Mouse (Mus musculus) olfactory bulb, adult 2 months (tissue): ENCODE measurements around the gene Fdxacb1. TPM values are rescaled to one million over a fixed set of nuclear protein-coding genes. Genes with fewer than 3 reads are reported as not detected.

Experiments
- H3K27ac ChIP-seq: fragments of 200-500 bp; 2 replicates; pipeline ENCODE4 v1.5.1; 2012; ENCODE audit warnings: low read depth, low read length; ENCODE audit not compliant: insufficient read depth
- H3K4me1 ChIP-seq: fragments of 200-500 bp; 2 replicates; pipeline ENCODE4 v1.6.1; 2012; ENCODE audit warnings: low read length; ENCODE audit not compliant: control insufficient read depth, insufficient read depth
- H3K4me3 ChIP-seq: fragments of 200-500 bp; 2 replicates; pipeline ENCODE4 v1.5.1; 2012; ENCODE audit warnings: mild to moderate bottlenecking, low read depth, low read length, moderate library complexity; ENCODE audit not compliant: insufficient read depth
- CTCF ChIP-seq: fragments of 200-500 bp; IDR thresholded peaks from 2 replicates; pipeline ENCODE4 v1.5.1; 2012; ENCODE audit warnings: low read depth, mild to moderate bottlenecking, low read length, moderate library complexity; ENCODE audit not compliant: insufficient read depth
- POLR2A ChIP-seq: fragments of 200-500 bp; IDR thresholded peaks from 2 replicates; pipeline ENCODE4 v1.6.1; 2012; ENCODE audit warnings: mild to moderate bottlenecking, low read depth, low read length, moderate library complexity; ENCODE audit not compliant: insufficient read depth
- WGBS: fragments of 180-500 bp; shearing (Covaris S2); methylation state at CpG from one replicate; pipeline ENCODE4 v1.1.7; 2018; 5-methylcytosine and 5-hydroxymethylcytosine counted together
- polyA plus RNA-seq: library from polyadenylated mRNA; stranded (reverse); fragments of >200 nt; gene quantifications from 2 replicates; pipeline ENCODE4 v1.2.4, GENCODE M21; 2012; ENCODE audit warnings: low replicate concordance; ENCODE audit not compliant: missing spikeins, insufficient read depth, insufficient read length

Fdxacb1 gene
- polyA plus RNA-seq, 1 experiment = not detected

GRCm38 (mm10) chr9:50727171-50727924 is 40.7 kb upstream of the Fdxacb1 start:
- Histone ChIP-seq H3K27ac (no peak overlapping the region), H3K4me1 (peaks cover 34% of the 10 kb centered on the region), H3K4me3 (peak overlapping the region; percentile 81)
- 6% methylated on average over 30 of the region's 30 CpGs for WGBS
- TF ChIP-seq POLR2A (no peak), CTCF (no peak)

- Histone ChIP-seq H3K27ac (peak overlapping the region; percentile 65), H3K4me3 (peak overlapping the region; percentile 81), H3K4me1 (peaks cover 29% of the 10 kb centered on the region)
- peak; percentile 37; the same call in 1 of the 2 replicates for TF ChIP-seq POLR2A
- no peak for TF ChIP-seq CTCF
- under 1% methylated on average over 45 of the region's 45 CpGs for WGBS
These were observed 39.9 kb upstream of the Fdxacb1 start for GRCm38 (mm10) chr9:50727925-50728651.

- H3K4me3 ChIP-seq = no peak overlapping the region
- peaks cover 21% of the 10 kb centered on the region for H3K4me1 ChIP-seq
- no peak for TF ChIP-seq CTCF
- no peak for TF ChIP-seq POLR2A
- no peak overlapping the region for H3K27ac ChIP-seq
- WGBS = 76% methylated on average over 4 of the region's 4 CpGs
These were observed 38.4 kb upstream of the Fdxacb1 start for GRCm38 (mm10) chr9:50729600-50729999.

GRCm38 (mm10) chr9:50732560-50732959 is 35.5 kb upstream of the Fdxacb1 start:
- no peak overlapping the region for H3K27ac ChIP-seq
- H3K4me3 ChIP-seq = no peak overlapping the region
- 56% methylated on average over 4 of the region's 4 CpGs for WGBS
- peaks cover 9% of the 10 kb centered on the region; the same call in 1 of the 2 replicates for H3K4me1 ChIP-seq
- TF ChIP-seq CTCF = no peak
- TF ChIP-seq POLR2A = no peak

- no peak overlapping the region for H3K27ac ChIP-seq
- H3K4me1 ChIP-seq = peaks cover 4% of the 10 kb centered on the region; the same call in 1 of the 2 replicates
- TF ChIP-seq POLR2A (no peak), CTCF (peak; percentile 41; the same call in 1 of the 2 replicates)
- H3K4me3 ChIP-seq = no peak overlapping the region
- 5% methylated on average over 9 of the region's 9 CpGs for WGBS
These were observed 33.0 kb upstream of the Fdxacb1 start for GRCm38 (mm10) chr9:50734989-50735388.

GRCm38 (mm10) chr9:50738914-50739870 is 28.8 kb upstream of the Fdxacb1 start, which contains the start of gene Dixdc1:
TSS of gene Dixdc1 (minus strand) at chr9:50739517.
- Histone ChIP-seq H3K27ac (no peak within 1 kb of the TSS), H3K4me1 (peaks cover 4% of the 10 kb centered on the region; the same call in 1 of the 2 replicates), H3K4me3 (peak within 1 kb of the TSS; percentile 49)
- 9% methylated on average over 36 of the region's 36 CpGs for WGBS
- TF ChIP-seq POLR2A = no peak
- no peak for TF ChIP-seq CTCF

GRCm38 (mm10) chr9:50740867-50741784 is 26.9 kb upstream of the Fdxacb1 start:
- WGBS = 88% methylated on average over 14 of the region's 14 CpGs
- TF ChIP-seq CTCF (no peak), POLR2A (no peak)
- Histone ChIP-seq H3K4me1 (peaks cover 5% of the 10 kb centered on the region), H3K27ac (no peak overlapping the region), H3K4me3 (no peak overlapping the region)

- WGBS = 79% methylated on average over 3 of the region's 3 CpGs
- no peak for TF ChIP-seq CTCF
- TF ChIP-seq POLR2A = no peak
These were observed 25.8 kb upstream of the Fdxacb1 start for GRCm38 (mm10) chr9:50742261-50742660.

More at GRCm38 (mm10) chr9:50742261-50742660, 25.8 kb upstream of the Fdxacb1 start:
- Histone ChIP-seq H3K27ac (no peak overlapping the region), H3K4me3 (no peak overlapping the region), H3K4me1 (peaks cover 9% of the 10 kb centered on the region)
